Mouse (Mus musculus): ENCODE measurements around the gene Meox1.

DNA sequence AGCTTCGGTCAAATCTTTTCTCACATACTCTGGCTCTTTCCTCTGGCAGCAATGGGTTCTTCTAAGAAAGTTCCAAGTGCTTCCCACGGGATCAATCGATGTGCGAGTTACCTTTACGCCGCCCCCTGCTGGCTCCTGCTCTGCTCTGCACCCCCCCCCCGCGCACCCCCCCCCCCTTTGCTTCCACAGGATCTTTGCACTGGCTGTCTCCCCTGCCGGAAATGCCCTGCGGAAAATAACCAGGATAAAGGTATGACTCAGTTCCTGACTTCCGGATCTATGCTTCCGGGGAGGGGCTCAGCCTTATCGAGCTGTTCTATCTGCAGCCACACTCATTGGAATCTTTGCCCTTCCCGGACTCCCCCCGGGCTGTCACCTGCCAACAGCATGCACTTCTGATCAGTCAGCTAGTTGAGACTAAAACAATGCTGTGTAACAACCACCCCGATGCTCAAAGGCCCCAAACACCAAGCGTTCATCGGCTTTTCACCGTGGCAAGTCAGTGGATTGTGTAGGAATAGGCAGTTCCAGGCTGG lies 30.3 kb upstream of the Meox1 start:
- TF ChIP-seq POLR2A (IDR thresholded peaks at IDR 0.05; ENCODE audit: borderline replicate concordance, insufficient read depth, low read length): no peak
- TF ChIP-seq CTCF (IDR thresholded peaks at IDR 0.05; ENCODE audit: borderline replicate concordance, insufficient read depth, low read depth, low read length): no peak
